Mouse (Mus musculus) forebrain, embryonic 14.5 days (tissue): ENCODE results near the gene Ifitm3. TPM values are rescaled to one million over a fixed set of nuclear protein-coding genes. Genes with fewer than 3 reads are reported as not detected.
"Not testable (repeated sequence)": the region's sequence is repeated elsewhere in the genome, so short reads cannot be mapped to it uniquely, and the experiment has no call there.

ENCODE experiments used
- ATAC-seq: fragments of 200-750 bp; cut with Nextera tagmentation; 2 replicates; pipeline ENCODE4 v1.8.0; 2017; ENCODE audit warnings: mild to moderate bottlenecking, moderate library complexity
- DNase-seq: peaks from one replicate; pipeline ENCODE4 v3.0.0-alpha.2; 2015; ENCODE audit warnings: low spot score
- H3K27ac ChIP-seq: fragments of 300-500 bp; sonication (generic); 2 replicates; pipeline ENCODE4 v1.5.1; 2014; ENCODE audit warnings: low read depth, mild to moderate bottlenecking, control low read depth, low read length, moderate library complexity
- H3K27me3 ChIP-seq: fragments of 300-500 bp; sonication (generic); replicated peaks from 2 replicates; pipeline ENCODE4 v1.6.1; 2014; ENCODE audit warnings: low read length, control low read depth, mixed read lengths; ENCODE audit not compliant: control insufficient read depth, insufficient read depth
- H3K36me3 ChIP-seq: fragments of 300-500 bp; sonication (generic); 2 replicates; pipeline ENCODE4 v1.6.1; 2014; ENCODE audit warnings: low read length, control low read depth; ENCODE audit not compliant: control insufficient read depth, insufficient read depth
- H3K4me1 ChIP-seq: fragments of 300-500 bp; sonication (generic); 2 replicates; pipeline ENCODE4 v1.6.1; 2014; ENCODE audit warnings: antibody characterized with exemption, low read length, control low read depth; ENCODE audit not compliant: control insufficient read depth, insufficient read depth
- H3K4me2 ChIP-seq: fragments of 300-500 bp; sonication (generic); 2 replicates; pipeline ENCODE4 v1.6.1; 2014; ENCODE audit warnings: mild to moderate bottlenecking, control low read depth, low read length
- H3K4me3 ChIP-seq: fragments of 300-500 bp; sonication (generic); 2 replicates; pipeline ENCODE4 v1.5.1; 2014; ENCODE audit warnings: low read depth, low read length, control low read depth
- H3K9ac ChIP-seq: fragments of 300-500 bp; sonication (generic); 2 replicates; pipeline ENCODE4 v1.6.1; 2014; ENCODE audit warnings: mild to moderate bottlenecking, low read length, control low read depth, moderate library complexity
- H3K9me3 ChIP-seq: fragments of 300-500 bp; sonication (generic); replicated peaks from 2 replicates; pipeline ENCODE4 v1.6.1; 2016; ENCODE audit warnings: low read length, control low read depth, mixed read lengths; ENCODE audit not compliant: control insufficient read depth
- WGBS: fragments of 180-500 bp; shearing (Covaris S2); extraction: QIAGEN DNeasy Blood & Tissue Kit; methylation state at CpG from one replicate; pipeline ENCODE4 v1.1.7; 2014; 5-methylcytosine and 5-hydroxymethylcytosine counted together
- polyA plus RNA-seq: library from polyadenylated mRNA; unstranded; fragments of >200 nt; fragmentation: Nextera tagmentation; extraction: Ambion mirVana; gene quantifications from 2 replicates; pipeline ENCODE4 v1.2.1, GENCODE M21; 2014

Ifitm3 gene
- polyA plus RNA-seq, 1 experiment from 2014 or later, result 29.7 TPM

DNA sequence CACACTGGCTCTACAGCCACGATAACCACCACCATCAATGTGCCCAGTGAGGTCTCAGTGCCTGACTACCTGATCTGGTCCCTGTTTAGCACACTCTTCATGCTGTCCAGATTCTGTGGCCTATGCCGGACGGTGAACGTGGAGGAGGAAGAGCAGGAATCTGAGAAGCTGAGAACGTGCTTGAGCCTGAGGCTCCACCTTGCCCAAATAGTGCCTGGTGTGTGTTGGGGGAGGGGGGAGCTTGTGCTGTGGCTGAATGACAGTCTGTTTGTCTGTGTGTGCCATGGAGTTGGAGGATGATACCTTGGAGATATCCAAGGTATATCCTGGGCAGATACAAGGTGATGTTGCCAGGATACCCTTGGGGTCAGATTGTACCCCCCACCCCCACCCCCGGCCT lies 20.4 kb downstream of the Ifitm3 start:
- ATAC-seq, result no peak
- DNase-seq, result no peak
- H3K4me2 ChIP-seq, result no peak overlapping the region
- no peak overlapping the region for H3K27ac ChIP-seq
- H3K9me3 ChIP-seq, result no peaks in the 10 kb centered on the region
- no peak overlapping the region for H3K4me3 ChIP-seq
- H3K36me3 ChIP-seq, result no peaks in the 10 kb centered on the region
- no peak overlapping the region for H3K9ac ChIP-seq
- H3K27me3 ChIP-seq, result no peaks in the 10 kb centered on the region
- 80% methylated on average over 6 of the region's 6 CpGs for WGBS
- no peaks in the 10 kb centered on the region for H3K4me1 ChIP-seq

DNA sequence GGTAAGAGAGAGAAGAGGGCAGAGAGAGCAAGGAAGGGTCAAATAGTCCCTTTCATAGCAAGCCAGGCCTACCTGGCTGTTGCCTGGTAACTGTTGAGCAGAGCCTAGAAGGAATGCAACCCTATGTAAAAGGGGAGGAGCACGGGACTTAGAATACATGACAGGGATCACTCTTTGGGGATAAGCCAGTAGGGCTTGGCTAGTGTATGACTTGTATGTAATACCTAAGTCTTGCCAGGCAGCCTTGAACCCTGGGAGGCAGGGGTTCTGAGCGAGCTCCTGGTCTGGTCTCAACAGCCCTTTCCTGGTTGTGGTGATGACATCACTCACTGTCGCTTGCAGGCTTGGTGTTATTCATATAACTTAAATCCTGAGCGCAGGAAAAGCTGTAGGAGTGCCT lies 21.5 kb downstream of the Ifitm3 start:
- DNase-seq (no peak), ATAC-seq (no peak)
- H3K4me3 ChIP-seq, result no peak overlapping the region
- no peak overlapping the region for H3K9ac ChIP-seq
- no peaks in the 10 kb centered on the region for H3K9me3 ChIP-seq
- no peaks in the 10 kb centered on the region for H3K4me1 ChIP-seq
- H3K36me3 ChIP-seq, result no peaks in the 10 kb centered on the region
- H3K27ac ChIP-seq, result no peak overlapping the region
- WGBS, result 80% methylated on average over 4 of the region's 4 CpGs
- H3K4me2 ChIP-seq, result no peak overlapping the region
- H3K27me3 ChIP-seq, result no peaks in the 10 kb centered on the region

GRCm38 (mm10) chr7:140987182-140988138 lies 23.1 kb downstream of the Ifitm3 start:
- Histone ChIP-seq H3K4me3 (no peak overlapping the region), H3K9me3 (no peaks in the 10 kb centered on the region), H3K36me3 (no peaks in the 10 kb centered on the region), H3K27ac (no peak overlapping the region), H3K27me3 (no peaks in the 10 kb centered on the region), H3K4me2 (no peak overlapping the region), H3K4me1 (no peaks in the 10 kb centered on the region), H3K9ac (no peak overlapping the region)
- no peak for ATAC-seq
- WGBS, result 88% methylated on average over 17 of the region's 17 CpGs
- DNase-seq, result no peak

DNA sequence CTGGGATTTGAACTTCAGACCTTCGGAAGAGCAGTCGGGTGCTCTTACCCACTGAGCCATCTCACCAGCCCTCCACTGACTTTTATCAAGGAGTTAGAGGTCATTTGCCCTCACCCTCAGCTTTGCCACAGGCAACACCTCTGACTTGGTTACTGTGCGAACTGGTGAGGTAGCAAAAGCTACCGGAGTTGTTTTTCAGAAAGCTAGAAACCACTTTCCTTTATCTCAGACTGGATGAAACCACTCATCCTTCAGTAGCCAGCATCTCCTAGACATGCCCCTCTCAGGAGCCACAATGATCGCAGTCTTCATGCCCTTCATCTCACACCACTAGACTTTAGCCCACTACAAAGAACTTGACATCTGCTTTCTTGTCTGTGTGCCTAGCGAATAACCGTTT lies 27.6 kb downstream of the Ifitm3 start:
- H3K9me3 ChIP-seq, result no peaks in the 10 kb centered on the region
- H3K27ac ChIP-seq, result no peak overlapping the region
- no peak overlapping the region for H3K4me2 ChIP-seq
- no peak overlapping the region for H3K4me3 ChIP-seq
- H3K9ac ChIP-seq, result no peak overlapping the region
- no peaks in the 10 kb centered on the region for H3K27me3 ChIP-seq
- no peaks in the 10 kb centered on the region for H3K36me3 ChIP-seq
- no peak for DNase-seq
- 95% methylated on average over 7 of the region's 7 CpGs for WGBS
- ATAC-seq, result no peak
- H3K4me1 ChIP-seq, result no peaks in the 10 kb centered on the region

GRCm38 (mm10) chr7:140981704-140982103 lies 28.9 kb downstream of the Ifitm3 start:
- Histone ChIP-seq H3K4me3 (no peak overlapping the region), H3K4me2 (no peak overlapping the region), H3K27me3 (no peaks in the 10 kb centered on the region), H3K36me3 (no peaks in the 10 kb centered on the region), H3K9ac (no peak overlapping the region), H3K9me3 (no peaks in the 10 kb centered on the region), H3K27ac (no peak overlapping the region), H3K4me1 (no peaks in the 10 kb centered on the region)
- WGBS, result 92% methylated on average over 8 of the region's 8 CpGs
- DNase-seq (no peak), ATAC-seq (no peak)

- not testable (repeated sequence) for H3K4me1 ChIP-seq, H3K9ac ChIP-seq, H3K36me3 ChIP-seq, H3K9me3 ChIP-seq, H3K4me2 ChIP-seq, DNase-seq, H3K27me3 ChIP-seq, ATAC-seq, H3K4me3 ChIP-seq, H3K27ac ChIP-seq
- WGBS, result 96% methylated on average over 9 of the region's 9 CpGs
Measured at GRCm38 (mm10) chr7:140976720-140977119, 33.9 kb downstream of the Ifitm3 start.

DNA sequence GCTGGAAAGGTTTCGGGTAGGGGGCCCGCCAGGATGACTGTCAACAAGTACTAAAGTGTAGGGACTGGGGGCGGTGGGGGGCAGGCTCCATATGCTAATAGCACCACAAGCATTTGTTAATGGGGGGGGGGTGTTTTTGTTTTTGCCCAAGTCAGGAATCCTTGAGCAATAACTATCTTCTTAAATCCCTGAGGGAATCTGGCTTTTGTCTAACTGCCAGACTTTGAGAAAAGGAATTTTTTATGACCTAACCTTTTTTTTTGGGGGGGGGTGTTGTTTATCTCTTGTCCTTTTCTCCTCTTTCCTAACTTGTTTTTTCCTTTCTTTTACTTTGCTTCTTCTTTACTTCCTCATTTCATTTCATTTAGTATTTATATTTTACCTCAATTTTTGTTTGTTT lies 35.1 kb downstream of the Ifitm3 start:
- H3K36me3 ChIP-seq, result no peaks in the 10 kb centered on the region
- no peak overlapping the region for H3K9ac ChIP-seq
- WGBS, result 41% methylated on average over 3 of the region's 3 CpGs

GRCm38 (mm10) chr7:140974940-140975339 lies 35.6 kb downstream of the Ifitm3 start:
- no peaks in the 10 kb centered on the region for H3K9me3 ChIP-seq
- H3K4me3 ChIP-seq, result no peak overlapping the region
- no peak overlapping the region for H3K4me2 ChIP-seq
- peaks cover 2% of the 10 kb centered on the region; the same call in 1 of the 2 replicates for H3K4me1 ChIP-seq
- 14% methylated on average over 9 of the region's 9 CpGs for WGBS
- H3K36me3 ChIP-seq, result no peaks in the 10 kb centered on the region
- ATAC-seq (no peak), DNase-seq (no peak)
- H3K27ac ChIP-seq, result no peak overlapping the region
- H3K9ac ChIP-seq, result no peak overlapping the region
- H3K27me3 ChIP-seq, result 0 out of 2 replicates have a peak, but pooled peaks cover 6% of the 10 kb centered on the region

More for the DNA sequence above, 35.1 kb downstream of the Ifitm3 start:
- peaks cover 2% of the 10 kb centered on the region; the same call in 1 of the 2 replicates for H3K4me1 ChIP-seq
- ATAC-seq (no peak), DNase-seq (no peak)
- H3K4me2 ChIP-seq, result no peak overlapping the region
- 0 out of 2 replicates have a peak, but pooled peaks cover 6% of the 10 kb centered on the region for H3K27me3 ChIP-seq
- no peaks in the 10 kb centered on the region for H3K9me3 ChIP-seq
- no peak overlapping the region for H3K4me3 ChIP-seq
- H3K27ac ChIP-seq, result no peak overlapping the region
